Mouse (Mus musculus): Measurements from ENCODE around the gene Cd86.

Gene Cd86

GRCm38 (mm10) chr16:36655199-36655598 lies 10.7 kb downstream of the Cd86 start:
- no peak for DNase-seq

- DNase-seq, result no peak
Measured at GRCm38 (mm10) chr16:36651174-36651766, 14.6 kb downstream of the Cd86 start.

GRCm38 (mm10) chr16:36650511-36650910 lies 15.4 kb downstream of the Cd86 start:
- no peak for DNase-seq

GRCm38 (mm10) chr16:36649304-36649703 lies 16.6 kb downstream of the Cd86 start:
- DNase-seq, result no peak

- DNase-seq, result no peak
Measured at GRCm38 (mm10) chr16:36645124-36645523, 20.8 kb downstream of the Cd86 start.

- no peak for DNase-seq
Measured at GRCm38 (mm10) chr16:36642696-36643046, 23.2 kb downstream of the Cd86 start.

GRCm38 (mm10) chr16:36641830-36642695 lies 23.8 kb downstream of the Cd86 start:
- DNase-seq, result no peak

GRCm38 (mm10) chr16:36640993-36641392 lies 24.9 kb downstream of the Cd86 start:
- no peak for DNase-seq

GRCm38 (mm10) chr16:36639812-36640504 lies 25.9 kb downstream of the Cd86 start:
- DNase-seq, result no peak

- DNase-seq, result no peak
Measured at GRCm38 (mm10) chr16:36636800-36637199, 29.1 kb downstream of the Cd86 start.

GRCm38 (mm10) chr16:36634971-36635710 lies 30.7 kb downstream of the Cd86 start:
- DNase-seq, result no peak

GRCm38 (mm10) chr16:36634421-36634820 lies 31.5 kb downstream of the Cd86 start:
- DNase-seq, result no peak

- DNase-seq, result no peak
Measured at GRCm38 (mm10) chr16:36632229-36632628, 33.7 kb downstream of the Cd86 start.

- DNase-seq, result no peak
Measured at GRCm38 (mm10) chr16:36631607-36632006, 34.3 kb downstream of the Cd86 start.

GRCm38 (mm10) chr16:36627740-36628139 lies 38.1 kb downstream of the Cd86 start:
- no peak for DNase-seq

GRCm38 (mm10) chr16:36626567-36627197 lies 39.2 kb downstream of the Cd86 start:
- no peak for DNase-seq

GRCm38 (mm10) chr16:36625909-36626308 lies 40.0 kb downstream of the Cd86 start:
- no peak for DNase-seq

- DNase-seq, result no peak
Measured at GRCm38 (mm10) chr16:36622320-36622719, 43.6 kb downstream of the Cd86 start.

GRCm38 (mm10) chr16:36621108-36621507 lies 44.8 kb downstream of the Cd86 start:
- no peak for DNase-seq

GRCm38 (mm10) chr16:36613701-36614100 lies 52.2 kb downstream of the Cd86 start:
- DNase-seq, result no peak

- no peak for DNase-seq
Measured at GRCm38 (mm10) chr16:36602632-36603031, 63.2 kb downstream of the Cd86 start.

- no peak for DNase-seq
Measured at GRCm38 (mm10) chr16:36598265-36598664, 67.6 kb downstream of the Cd86 start.
